Mouse (Mus musculus): Measurements from ENCODE around the gene Gm11034. TPM values are rescaled to one million over a fixed set of nuclear protein-coding genes. Genes with fewer than 3 reads are reported as not detected.

The Gm11034 gene
- not detected in 2 replicates for polyA plus RNA-seq (2012; rRNA removed)

GRCm38 (mm10) chr8:72213536-72213935 lies at the start of gene Gm11034:
Gene Gm11034 (minus strand): TSS chr8:72213636.
- TF ChIP-seq POLR2A (IDR thresholded peaks at IDR 0.05; ENCODE audit: borderline replicate concordance, extremely low read depth, insufficient read depth, insufficient read length, poor library complexity, severe bottlenecking) (no peak), CTCF (IDR thresholded peaks at IDR 0.05; ENCODE audit: borderline replicate concordance, extremely low read depth, insufficient read depth, insufficient read length) (no peak)
- no peak for DNase-seq (ENCODE audit: low read depth)

DNA sequence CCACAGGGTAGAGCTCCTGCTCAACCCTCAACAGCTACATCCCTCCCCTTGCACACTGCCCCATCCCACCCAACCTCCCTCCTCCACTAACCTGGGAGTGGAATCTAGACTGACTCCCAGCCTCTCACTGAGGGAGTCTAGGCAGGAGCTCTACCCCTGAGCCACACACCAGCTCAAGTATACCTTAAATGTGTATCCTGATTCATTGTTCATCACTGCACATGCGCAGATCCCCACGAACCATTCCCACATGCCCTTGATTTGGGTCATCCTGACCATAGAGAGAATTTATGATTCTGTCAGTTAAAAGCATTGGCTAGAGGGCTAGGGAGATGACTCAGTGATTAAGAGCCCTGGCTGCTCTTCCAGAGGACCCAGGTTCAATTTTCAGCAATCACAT lies 49.3 kb upstream of the Gm11034 start:
- TF ChIP-seq CTCF (IDR thresholded peaks at IDR 0.05; ENCODE audit: borderline replicate concordance, extremely low read depth, insufficient read depth, insufficient read length) (no peak), POLR2A (IDR thresholded peaks at IDR 0.05; ENCODE audit: borderline replicate concordance, extremely low read depth, insufficient read depth, insufficient read length, poor library complexity, severe bottlenecking) (no peak)
- DNase-seq (ENCODE audit: low read depth), result no peak

DNA sequence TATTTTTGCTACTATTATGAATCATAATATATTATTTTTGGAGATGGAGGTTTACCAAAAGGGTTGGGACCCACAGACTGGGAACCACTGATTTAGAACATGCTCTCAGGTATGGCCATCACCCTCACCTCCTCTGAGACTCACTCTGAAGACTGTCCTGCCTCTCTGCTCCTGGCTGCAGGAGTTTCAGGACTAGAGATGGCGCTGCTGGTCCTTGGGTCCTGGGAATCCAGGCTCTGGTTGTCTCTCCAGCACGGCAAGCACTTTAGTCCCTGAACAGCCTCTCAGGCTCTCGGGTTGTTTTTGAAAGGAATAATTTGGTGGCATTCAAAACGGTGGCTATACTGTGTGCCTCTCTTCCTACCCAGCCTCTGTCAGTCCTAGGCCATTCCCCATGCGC lies 48.4 kb upstream of the Gm11034 start:
- TF ChIP-seq POLR2A (IDR thresholded peaks at IDR 0.05; ENCODE audit: borderline replicate concordance, extremely low read depth, insufficient read depth, insufficient read length, poor library complexity, severe bottlenecking) (no peak), CTCF (IDR thresholded peaks at IDR 0.05; ENCODE audit: borderline replicate concordance, extremely low read depth, insufficient read depth, insufficient read length) (0 out of 2 replicates have a peak, but pooled peaks have one; percentile 3)
- DNase-seq (ENCODE audit: low read depth), result peak; percentile 3

DNA sequence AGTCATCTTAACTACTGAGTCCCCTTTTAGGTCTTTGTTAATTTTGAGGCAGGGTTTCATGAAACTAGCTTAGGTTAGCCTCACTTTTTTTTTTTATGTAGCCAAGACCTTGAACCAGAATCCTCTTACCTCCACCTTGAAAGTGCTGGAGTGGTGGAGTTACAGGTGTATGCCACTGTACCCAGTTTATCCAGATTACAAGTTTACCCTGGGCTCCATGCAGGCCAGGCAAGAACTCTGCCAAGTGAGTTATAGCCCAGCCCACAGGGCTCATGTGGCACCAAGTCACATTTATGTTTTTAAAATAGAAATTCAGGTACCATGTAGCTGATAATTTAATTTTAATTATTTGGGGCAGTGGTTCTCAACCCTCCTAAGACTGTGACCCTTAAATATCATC lies 48.0 kb upstream of the Gm11034 start:
- DNase-seq (ENCODE audit: low read depth), result no peak
- TF ChIP-seq POLR2A (IDR thresholded peaks at IDR 0.05; ENCODE audit: borderline replicate concordance, extremely low read depth, insufficient read depth, insufficient read length, poor library complexity, severe bottlenecking), result no peak
- no peak for TF ChIP-seq CTCF (IDR thresholded peaks at IDR 0.05; ENCODE audit: borderline replicate concordance, extremely low read depth, insufficient read depth, insufficient read length)

DNA sequence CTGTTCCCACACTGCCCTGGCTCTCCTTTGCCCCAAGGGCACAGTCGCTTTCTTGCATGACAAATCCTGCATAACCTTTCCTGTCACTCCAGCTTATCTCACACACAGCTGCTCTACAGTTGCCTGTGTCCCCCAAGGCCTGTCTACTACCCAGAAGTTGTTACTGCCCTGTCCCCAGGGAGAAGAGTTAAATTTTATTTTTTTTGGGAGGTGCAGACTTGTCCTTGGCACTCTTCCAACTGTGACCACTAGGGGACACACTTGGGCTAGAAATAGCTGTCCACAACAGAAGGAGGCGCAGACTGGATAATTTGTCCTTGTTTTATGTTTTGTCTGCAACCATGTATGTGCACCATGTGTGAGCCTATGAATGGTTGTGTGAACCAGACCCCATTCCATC lies 47.6 kb upstream of the Gm11034 start:
- no peak for TF ChIP-seq POLR2A (IDR thresholded peaks at IDR 0.05; ENCODE audit: borderline replicate concordance, extremely low read depth, insufficient read depth, insufficient read length, poor library complexity, severe bottlenecking)
- TF ChIP-seq CTCF (IDR thresholded peaks at IDR 0.05; ENCODE audit: borderline replicate concordance, extremely low read depth, insufficient read depth, insufficient read length), result peak; percentile 83; the same call in 1 of the 2 replicates
- peak; percentile 83 for DNase-seq (ENCODE audit: low read depth)

- TF ChIP-seq CTCF (IDR thresholded peaks at IDR 0.05; ENCODE audit: borderline replicate concordance, extremely low read depth, insufficient read depth, insufficient read length) (no peak), POLR2A (IDR thresholded peaks at IDR 0.05; ENCODE audit: borderline replicate concordance, extremely low read depth, insufficient read depth, insufficient read length, poor library complexity, severe bottlenecking) (no peak)
- DNase-seq (ENCODE audit: low read depth), result no peak
Observed at GRCm38 (mm10) chr8:72260585-72260984, 47.1 kb upstream of the Gm11034 start.

DNA sequence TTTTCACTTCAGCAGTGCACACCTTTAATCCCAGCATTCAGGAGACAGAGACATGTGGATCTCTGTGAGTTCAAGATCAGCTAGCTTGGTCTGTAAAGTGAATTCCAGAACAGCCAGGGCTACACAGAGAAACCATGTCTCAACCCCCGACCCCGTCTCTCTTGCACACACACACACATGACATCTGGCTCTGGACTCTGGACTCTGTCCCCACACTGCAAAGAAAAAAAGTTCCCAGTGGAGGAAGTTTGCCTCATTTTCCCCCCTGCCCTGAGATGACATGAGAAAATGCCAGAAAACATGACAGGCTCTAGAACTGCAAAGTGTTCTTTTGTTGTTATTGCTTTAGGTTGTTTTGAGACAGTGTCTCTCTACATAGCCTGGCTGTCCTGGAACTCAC lies 46.4 kb upstream of the Gm11034 start:
- TF ChIP-seq CTCF (IDR thresholded peaks at IDR 0.05; ENCODE audit: borderline replicate concordance, extremely low read depth, insufficient read depth, insufficient read length) (no peak), POLR2A (IDR thresholded peaks at IDR 0.05; ENCODE audit: borderline replicate concordance, extremely low read depth, insufficient read depth, insufficient read length, poor library complexity, severe bottlenecking) (no peak)
- DNase-seq (ENCODE audit: low read depth), result no peak

DNA sequence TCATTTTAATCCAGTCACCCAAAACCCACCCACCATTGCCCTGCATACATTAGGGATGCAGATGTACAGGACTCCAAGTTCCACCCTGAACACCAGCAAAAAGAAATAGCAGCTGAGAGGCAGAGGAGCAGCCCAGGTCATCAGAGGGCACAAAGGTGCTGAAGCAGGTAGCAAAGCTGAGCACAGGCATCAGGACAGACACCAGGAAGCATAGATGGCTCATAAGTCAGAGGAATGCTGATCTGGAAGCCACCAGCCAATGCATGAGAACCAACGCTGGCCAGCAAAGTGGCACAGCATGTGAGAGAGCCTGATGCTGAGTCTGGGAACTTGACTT lies 44.4 kb upstream of the Gm11034 start:
- TF ChIP-seq POLR2A (IDR thresholded peaks at IDR 0.05; ENCODE audit: borderline replicate concordance, extremely low read depth, insufficient read depth, insufficient read length, poor library complexity, severe bottlenecking) (no peak), CTCF (IDR thresholded peaks at IDR 0.05; ENCODE audit: borderline replicate concordance, extremely low read depth, insufficient read depth, insufficient read length) (no peak)
- DNase-seq (ENCODE audit: low read depth), result no peak

DNA sequence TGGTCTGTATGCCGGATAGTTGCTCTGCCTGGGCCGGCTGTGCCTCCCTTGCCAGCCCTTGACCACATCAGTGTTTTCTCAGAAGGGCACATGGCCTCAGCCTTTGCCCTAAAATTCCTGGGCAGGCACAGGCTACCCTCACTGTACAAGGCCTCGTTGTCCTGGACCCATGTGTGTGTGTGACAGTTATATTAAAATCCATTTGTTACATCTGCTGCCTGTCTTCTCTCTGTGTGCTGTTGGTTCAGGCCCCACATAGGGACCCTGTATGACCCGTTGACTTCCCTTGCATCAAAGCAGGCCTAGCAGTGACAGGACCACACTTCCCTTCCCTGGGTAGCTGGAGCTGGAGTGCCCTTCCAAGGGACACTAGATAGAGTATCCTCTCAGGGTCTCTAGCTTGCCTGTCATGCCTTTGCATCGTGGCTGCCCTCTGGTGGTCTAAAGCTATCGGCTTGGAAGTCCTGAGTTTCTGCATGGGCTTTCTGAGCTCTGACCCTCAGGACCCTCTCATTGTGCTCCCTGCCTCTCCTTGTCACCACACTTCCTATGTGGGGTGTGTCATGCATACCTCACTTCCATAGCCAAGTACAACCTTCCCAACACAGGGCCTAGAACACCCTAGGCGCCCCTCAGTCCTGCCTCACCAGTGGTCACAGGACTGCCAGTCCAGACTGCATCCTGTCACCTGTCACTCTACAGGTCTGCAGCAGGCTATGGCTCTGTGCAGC lies 43.9 kb upstream of the Gm11034 start:
- peak; percentile 59 for DNase-seq (ENCODE audit: low read depth)
- TF ChIP-seq CTCF (IDR thresholded peaks at IDR 0.05; ENCODE audit: borderline replicate concordance, extremely low read depth, insufficient read depth, insufficient read length) (peak; percentile 69), POLR2A (IDR thresholded peaks at IDR 0.05; ENCODE audit: borderline replicate concordance, extremely low read depth, insufficient read depth, insufficient read length, poor library complexity, severe bottlenecking) (no peak)

GRCm38 (mm10) chr8:72244610-72245009 lies 31.2 kb upstream of the Gm11034 start:
- TF ChIP-seq POLR2A (IDR thresholded peaks at IDR 0.05; ENCODE audit: borderline replicate concordance, extremely low read depth, insufficient read depth, insufficient read length, poor library complexity, severe bottlenecking), result no peak
- TF ChIP-seq CTCF (IDR thresholded peaks at IDR 0.05; ENCODE audit: borderline replicate concordance, extremely low read depth, insufficient read depth, insufficient read length), result no peak
- no peak for DNase-seq (ENCODE audit: low read depth)

GRCm38 (mm10) chr8:72242226-72242625 lies 28.8 kb upstream of the Gm11034 start:
- no peak for TF ChIP-seq CTCF (IDR thresholded peaks at IDR 0.05; ENCODE audit: borderline replicate concordance, extremely low read depth, insufficient read depth, insufficient read length)
- no peak for DNase-seq (ENCODE audit: low read depth)

- no peak for TF ChIP-seq CTCF (IDR thresholded peaks at IDR 0.05; ENCODE audit: borderline replicate concordance, extremely low read depth, insufficient read depth, insufficient read length)
- no peak for TF ChIP-seq POLR2A (IDR thresholded peaks at IDR 0.05; ENCODE audit: borderline replicate concordance, extremely low read depth, insufficient read depth, insufficient read length, poor library complexity, severe bottlenecking)
- DNase-seq (ENCODE audit: low read depth), result peak; percentile 28
Observed at GRCm38 (mm10) chr8:72240951-72241350, 27.5 kb upstream of the Gm11034 start.
